Comparison of ENCODE assay signal across 8 mouse cellular contexts in genomic region chr3:28111516-28111915, GRCm38 (mm10).
DNase-seq lines count a peak whose midpoint lies in the region.

No protein-coding gene starts in this region.

- peak; percentile 47 for DNase-seq in gastrocnemius, adult 18-20 months (ENCODE audit: low spot score)
- no peak for DNase-seq in gastrocnemius, postnatal 14 days
- peak; percentile 19 for DNase-seq in ovary, postnatal 36 days (ENCODE audit: low spot score)
- DNase-seq in ovary, postnatal 14 days (ENCODE audit: low spot score) = no peak
- peak; percentile 70 for DNase-seq in heart, postnatal 4 days
- DNase-seq in testis, postnatal 14 days (ENCODE audit: low spot score) = peak; percentile 55
- no peak for DNase-seq in layer of hippocampus, postnatal 10 days (ENCODE audit: low spot score in 2 of 2)
- no peak for DNase-seq in thymus, postnatal 0 days (ENCODE audit: low spot score)

- intact Hi-C loops in gastrocnemius, postnatal 14 days (cut with DNase I; ENCODE audit: low total_unique reads) = no loop called here

Comparison
In these comparisons a context has a peak if more than half of its experiments do, and no peak if none do; other contexts are left out.
1. DNase-seq: peak in gastrocnemius, adult 18-20 months (single experiment), ovary, postnatal 36 days (single experiment), heart, postnatal 4 days (single experiment) and testis, postnatal 14 days (single experiment); none in gastrocnemius, postnatal 14 days (single experiment), ovary, postnatal 14 days (single experiment), layer of hippocampus, postnatal 10 days (0 of 2) and thymus, postnatal 0 days (single experiment).